Mouse (Mus musculus) forebrain, embryonic 16.5 days (tissue): ENCODE measurements around the gene Arsg. TPM values are rescaled to one million over a fixed set of nuclear protein-coding genes. Genes with fewer than 3 reads are reported as not detected.

Experiments used
- ATAC-seq: fragments of 200-750 bp; cut with Nextera tagmentation; 2 replicates; pipeline ENCODE4 v1.8.0; 2017; ENCODE audit warnings: mild to moderate bottlenecking, moderate library complexity
- H3K27ac ChIP-seq: fragments of 300-500 bp; sonication (generic); 2 replicates; pipeline ENCODE4 v1.5.1; 2014; ENCODE audit warnings: low read length, control low read depth
- H3K27me3 ChIP-seq: fragments of 300-500 bp; sonication (generic); replicated peaks from 2 replicates; pipeline ENCODE4 v1.6.1; 2014; ENCODE audit warnings: low read length; ENCODE audit not compliant: control insufficient read depth, insufficient read depth
- H3K36me3 ChIP-seq: fragments of 300-500 bp; sonication (generic); 2 replicates; pipeline ENCODE4 v1.6.1; 2014; ENCODE audit not compliant: control insufficient read depth, insufficient read depth
- H3K4me1 ChIP-seq: fragments of 300-500 bp; sonication (generic); replicated peaks from 2 replicates; pipeline ENCODE4 v1.6.1; 2014; ENCODE audit warnings: low read length; ENCODE audit not compliant: control insufficient read depth, insufficient read depth
- H3K4me2 ChIP-seq: fragments of 300-500 bp; sonication (generic); 2 replicates; pipeline ENCODE4 v1.6.1; 2014; ENCODE audit warnings: mild to moderate bottlenecking, low read length, control low read depth
- H3K4me3 ChIP-seq: fragments of 300-500 bp; sonication (generic); replicated peaks from 2 replicates; pipeline ENCODE4 v1.5.1; 2014; ENCODE audit warnings: mild to moderate bottlenecking, low read length, control low read depth
- H3K9ac ChIP-seq: fragments of 300-500 bp; sonication (generic); replicated peaks from 2 replicates; pipeline ENCODE4 v1.6.1; 2014; ENCODE audit warnings: low read depth, low read length, control low read depth
- H3K9me3 ChIP-seq: fragments of 300-500 bp; sonication (generic); 2 replicates; pipeline ENCODE4 v1.6.1; 2016; ENCODE audit warnings: low read length; ENCODE audit not compliant: control insufficient read depth
- WGBS: fragments of 180-500 bp; shearing (Covaris S2); extraction: QIAGEN DNeasy Blood & Tissue Kit; methylation state at CpG from one replicate; pipeline ENCODE4 v1.1.7; 2014; 5-methylcytosine and 5-hydroxymethylcytosine counted together
- polyA plus RNA-seq: library from polyadenylated mRNA; unstranded; fragments of >200 nt; fragmentation: Nextera tagmentation; extraction: Ambion mirVana; gene quantifications from 2 replicates; pipeline ENCODE4 v1.2.1, GENCODE M21; 2015

Arsg gene
- polyA plus RNA-seq, 1 experiment from 2014 or later: 4.1 TPM

DNA sequence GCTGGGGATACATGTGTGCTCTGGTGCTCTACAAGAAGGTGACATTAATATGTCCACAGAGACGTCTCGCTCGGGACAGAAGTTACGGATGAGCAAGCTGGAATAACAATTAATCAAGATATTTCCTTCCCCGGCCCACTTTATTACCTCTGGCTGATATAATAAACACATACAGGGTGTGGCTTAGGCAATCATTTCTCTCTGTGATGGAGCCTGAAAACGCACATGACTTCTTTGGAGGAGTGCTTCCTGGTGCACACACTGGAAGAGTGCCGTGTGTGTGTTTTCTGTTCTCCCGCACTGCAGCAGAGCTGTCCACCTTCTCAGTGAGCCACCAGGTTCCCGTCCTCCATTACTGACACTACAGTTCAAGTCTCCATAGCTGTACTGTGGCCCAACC lies 24.8 kb downstream of the Arsg start:
- no peaks in the 10 kb centered on the region for H3K36me3 ChIP-seq
- H3K27me3 ChIP-seq: no peaks in the 10 kb centered on the region
- 81% methylated on average over 9 of the region's 9 CpGs for WGBS
- H3K4me2 ChIP-seq: no peak overlapping the region
- H3K4me1 ChIP-seq: peaks cover 16% of the 10 kb centered on the region
- H3K4me3 ChIP-seq: no peak overlapping the region
- no peak for ATAC-seq
- peak overlapping the region; percentile 3; the same call in 1 of the 2 replicates for H3K27ac ChIP-seq
- H3K9me3 ChIP-seq: no peaks in the 10 kb centered on the region
- H3K9ac ChIP-seq: no peak overlapping the region

DNA sequence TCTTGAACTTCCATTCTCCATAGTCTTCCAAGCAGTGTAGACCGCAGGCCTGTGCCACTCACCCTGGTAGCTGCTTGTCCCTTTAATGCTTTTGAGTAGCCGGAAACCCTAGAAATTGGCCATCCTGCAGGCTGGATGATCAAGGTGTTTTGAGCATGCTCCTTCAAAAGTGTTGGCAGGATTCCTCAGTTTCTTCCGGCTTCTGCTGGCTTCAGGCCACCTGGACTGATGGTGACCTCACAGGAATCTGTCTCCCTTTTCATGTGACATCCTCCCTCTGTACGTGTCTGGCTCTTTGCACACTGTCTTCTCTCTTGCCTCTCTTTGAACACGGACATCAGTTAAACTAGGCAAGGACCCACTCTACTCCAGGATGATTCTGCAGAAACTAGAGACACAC lies 27.0 kb downstream of the Arsg start:
- Histone ChIP-seq H3K27me3 (no peaks in the 10 kb centered on the region), H3K27ac (no peak overlapping the region), H3K9me3 (no peaks in the 10 kb centered on the region), H3K4me3 (no peak overlapping the region), H3K4me1 (peaks cover 19% of the 10 kb centered on the region), H3K36me3 (no peaks in the 10 kb centered on the region), H3K9ac (no peak overlapping the region), H3K4me2 (no peak overlapping the region)
- WGBS: 79% methylated on average over 5 of the region's 5 CpGs
- no peak for ATAC-seq

DNA sequence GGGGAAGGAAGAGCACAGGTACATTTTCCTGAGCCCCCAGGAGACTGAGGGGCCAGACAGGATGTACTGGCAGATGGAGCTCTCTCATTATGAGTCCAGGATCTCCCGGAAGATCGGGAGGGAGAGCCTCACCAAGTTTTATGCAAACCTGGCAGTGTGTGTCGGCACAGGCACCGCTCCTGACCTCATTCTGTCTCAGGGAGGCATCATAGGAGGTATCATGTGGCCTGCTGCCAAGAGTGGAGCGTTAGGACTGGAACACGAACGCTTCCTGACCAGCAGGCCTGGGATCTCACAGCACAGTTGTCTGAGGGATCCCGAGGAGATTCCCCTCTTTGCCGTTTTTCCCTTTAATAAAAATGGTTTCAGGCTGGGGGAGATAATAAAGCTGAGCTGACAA lies 31.8 kb downstream of the Arsg start:
- H3K4me3 ChIP-seq: no peak overlapping the region
- H3K27me3 ChIP-seq: no peaks in the 10 kb centered on the region
- no peaks in the 10 kb centered on the region for H3K9me3 ChIP-seq
- no peak overlapping the region for H3K9ac ChIP-seq
- no peak for ATAC-seq
- H3K27ac ChIP-seq: no peak overlapping the region
- WGBS: 46% methylated on average over 9 of the region's 9 CpGs
- no peak overlapping the region for H3K4me2 ChIP-seq
- no peaks in the 10 kb centered on the region for H3K36me3 ChIP-seq
- H3K4me1 ChIP-seq: peaks cover 3% of the 10 kb centered on the region; the same call in 1 of the 2 replicates

DNA sequence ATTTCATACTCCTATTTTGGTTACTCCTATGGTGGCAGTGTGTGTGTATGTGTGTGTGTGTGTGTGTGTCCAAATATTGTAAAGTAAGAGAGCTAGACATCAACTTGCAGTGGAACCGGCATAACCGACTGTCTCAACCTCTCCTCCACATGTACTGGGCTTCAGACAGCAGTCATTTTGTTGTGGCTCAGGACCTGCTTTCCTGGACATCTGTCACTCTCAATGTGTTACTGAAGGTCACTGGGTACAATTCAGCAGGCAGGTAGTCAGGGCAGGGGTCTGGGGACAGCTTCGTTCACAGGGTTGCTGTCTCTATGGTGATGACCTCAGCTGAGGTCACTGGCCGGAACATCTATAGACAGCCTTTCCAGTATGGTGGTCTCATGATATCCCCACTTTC lies 32.6 kb downstream of the Arsg start:
- Histone ChIP-seq H3K27ac (no peak overlapping the region), H3K27me3 (no peaks in the 10 kb centered on the region), H3K9ac (no peak overlapping the region), H3K4me1 (peaks cover 3% of the 10 kb centered on the region; the same call in 1 of the 2 replicates), H3K4me2 (no peak overlapping the region), H3K36me3 (no peaks in the 10 kb centered on the region), H3K9me3 (no peaks in the 10 kb centered on the region), H3K4me3 (no peak overlapping the region)
- WGBS: 93% methylated on average over 4 of the region's 4 CpGs
- no peak for ATAC-seq

DNA sequence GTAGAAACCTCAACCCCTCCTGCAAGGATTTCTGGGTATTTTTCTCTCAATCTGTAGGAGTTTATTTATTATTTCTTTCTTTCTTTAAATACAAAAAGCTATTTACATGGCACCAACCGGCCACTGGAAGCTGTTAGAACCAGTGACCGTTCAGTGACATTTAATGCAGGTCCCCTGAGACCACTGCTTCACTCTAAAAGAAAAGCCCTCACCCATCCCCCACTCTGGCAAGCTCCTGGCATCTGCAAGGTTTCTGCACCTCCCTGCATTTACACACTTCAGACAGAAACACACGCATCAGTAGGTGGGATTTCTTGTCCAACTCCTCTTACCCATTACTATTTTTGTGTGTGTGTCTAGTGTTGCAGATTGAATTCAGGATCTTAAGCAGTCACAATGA lies 33.9 kb downstream of the Arsg start:
- Histone ChIP-seq H3K36me3 (no peaks in the 10 kb centered on the region), H3K4me1 (peaks cover 3% of the 10 kb centered on the region; the same call in 1 of the 2 replicates), H3K4me2 (no peak overlapping the region), H3K27me3 (no peaks in the 10 kb centered on the region), H3K9me3 (peaks cover 6% of the 10 kb centered on the region; the same call in 1 of the 2 replicates), H3K27ac (no peak overlapping the region), H3K9ac (no peak overlapping the region), H3K4me3 (no peak overlapping the region)
- ATAC-seq: no peak
- WGBS: 47% methylated on average over 3 of the region's 3 CpGs

DNA sequence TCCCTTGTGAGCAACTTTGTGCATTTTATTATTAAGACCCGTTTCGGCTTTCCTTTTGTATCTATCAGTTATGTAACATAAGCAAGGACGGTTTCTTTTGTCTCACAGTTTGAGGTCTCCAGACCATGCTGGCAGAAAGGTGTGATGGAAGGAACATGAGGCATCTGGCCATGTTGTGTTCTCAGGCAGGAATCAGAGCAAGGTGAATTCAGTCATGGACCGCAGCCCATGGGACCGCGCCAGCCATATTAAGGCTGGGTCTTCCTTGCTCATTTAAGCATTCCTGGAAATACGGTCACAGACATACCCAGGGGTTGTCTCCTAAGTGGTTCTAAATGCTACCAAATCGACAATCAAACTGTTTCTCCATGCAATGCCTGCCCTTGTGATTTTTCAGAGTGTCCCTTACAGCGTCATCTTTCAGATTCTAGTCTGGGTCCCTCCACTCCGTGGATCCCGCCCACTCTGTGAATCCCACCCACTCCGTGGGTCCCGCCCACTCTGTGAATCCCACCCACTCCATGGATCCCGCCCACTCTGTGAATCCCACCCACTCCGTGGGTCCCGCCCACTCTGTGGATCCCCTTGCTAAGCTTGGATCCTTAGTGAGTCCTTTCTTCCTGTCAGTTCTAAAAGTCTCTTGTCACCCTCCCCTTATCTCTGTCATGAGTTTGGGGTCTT lies 40.0 kb downstream of the Arsg start:
- no peaks in the 10 kb centered on the region for H3K27me3 ChIP-seq
- 85% methylated on average over 16 of the region's 16 CpGs for WGBS
- H3K27ac ChIP-seq: no peak overlapping the region
- H3K9ac ChIP-seq: no peak overlapping the region
- no peak overlapping the region for H3K4me3 ChIP-seq
- H3K36me3 ChIP-seq: no peaks in the 10 kb centered on the region
- no peaks in the 10 kb centered on the region for H3K4me1 ChIP-seq
- no peak overlapping the region for H3K4me2 ChIP-seq
- H3K9me3 ChIP-seq: peaks cover 6% of the 10 kb centered on the region; the same call in 1 of the 2 replicates
- ATAC-seq: no peak

DNA sequence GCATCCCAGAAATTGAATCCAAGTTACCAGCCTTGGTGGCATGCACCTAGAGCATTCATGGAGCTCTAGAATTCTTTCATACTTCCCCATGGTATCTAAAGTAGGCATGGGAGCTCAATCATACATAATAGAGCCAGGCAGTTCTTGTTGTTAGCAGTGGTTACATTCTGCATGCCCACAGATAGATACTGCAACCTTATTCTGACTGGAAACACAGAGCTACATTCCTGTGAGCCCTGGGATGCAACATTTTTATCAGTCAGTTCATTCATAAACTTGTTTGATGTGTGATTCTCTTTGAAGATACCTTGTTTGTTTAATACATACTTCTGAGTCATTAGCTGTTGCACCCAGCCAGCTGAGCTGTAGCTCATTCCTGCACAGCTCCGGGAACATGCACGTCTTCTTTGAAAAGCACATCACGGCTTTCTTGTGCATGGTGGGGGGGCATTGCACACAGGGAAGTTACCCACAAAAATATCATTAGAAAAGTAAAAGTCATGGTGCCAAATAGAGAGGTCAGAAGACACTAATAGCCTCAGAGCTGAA lies 41.0 kb downstream of the Arsg start:
- WGBS: 88% methylated on average over 3 of the region's 3 CpGs
- H3K4me3 ChIP-seq: no peak overlapping the region
- H3K4me2 ChIP-seq: no peak overlapping the region
- H3K9me3 ChIP-seq: peaks cover 6% of the 10 kb centered on the region; the same call in 1 of the 2 replicates
- H3K27ac ChIP-seq: no peak overlapping the region
- no peaks in the 10 kb centered on the region for H3K27me3 ChIP-seq
- H3K4me1 ChIP-seq: no peaks in the 10 kb centered on the region
- ATAC-seq: no peak
- no peak overlapping the region for H3K9ac ChIP-seq
- no peaks in the 10 kb centered on the region for H3K36me3 ChIP-seq

DNA sequence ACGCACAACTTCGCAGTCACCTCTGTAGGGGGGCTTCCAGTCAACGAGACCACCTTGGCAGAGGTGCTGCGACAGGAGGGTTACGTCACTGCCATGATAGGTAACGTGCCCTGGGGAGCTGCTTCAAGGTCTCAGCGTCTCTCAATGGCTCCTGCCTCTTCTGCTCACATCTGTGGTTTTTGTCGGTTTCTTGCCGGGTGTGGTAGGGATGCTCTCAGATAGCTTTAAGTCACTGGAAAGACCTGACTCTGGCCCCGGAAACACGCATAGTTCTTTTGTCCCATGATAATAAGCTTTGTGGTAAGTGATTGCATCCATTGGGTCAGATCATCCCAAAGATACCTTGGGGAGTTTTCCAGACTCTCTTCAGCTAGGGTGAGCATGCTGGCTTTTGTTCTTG lies 44.2 kb downstream of the Arsg start:
- H3K9me3 ChIP-seq: no peaks in the 10 kb centered on the region
- WGBS: 92% methylated on average over 11 of the region's 11 CpGs
- H3K27ac ChIP-seq: no peak overlapping the region
- H3K36me3 ChIP-seq: no peaks in the 10 kb centered on the region
- no peak for ATAC-seq
- no peaks in the 10 kb centered on the region for H3K4me1 ChIP-seq
- H3K27me3 ChIP-seq: no peaks in the 10 kb centered on the region
- no peak overlapping the region for H3K4me3 ChIP-seq
- H3K4me2 ChIP-seq: no peak overlapping the region
- no peak overlapping the region for H3K9ac ChIP-seq

DNA sequence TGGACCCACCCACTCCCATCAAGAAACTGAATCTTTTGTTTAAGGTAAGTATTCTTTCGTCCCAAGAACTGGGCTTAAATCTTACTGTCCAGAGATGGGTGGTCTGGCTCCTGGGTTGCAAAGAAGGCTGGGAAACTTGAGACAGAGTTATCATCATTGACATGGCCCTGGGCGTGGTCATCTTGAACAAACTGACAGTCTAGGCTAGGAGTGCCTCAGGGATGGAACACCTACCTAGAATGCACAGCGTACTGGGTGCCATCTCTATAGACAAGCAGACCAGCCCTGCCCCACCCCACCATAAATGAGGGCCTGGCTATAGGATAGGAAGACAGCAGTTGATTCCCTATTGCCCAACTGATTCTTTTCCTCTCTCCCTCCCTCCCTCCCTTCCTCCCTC lies 44.6 kb downstream of the Arsg start:
- no peak overlapping the region for H3K4me2 ChIP-seq
- no peak overlapping the region for H3K9ac ChIP-seq
- no peaks in the 10 kb centered on the region for H3K4me1 ChIP-seq
- H3K27me3 ChIP-seq: no peaks in the 10 kb centered on the region
- no peaks in the 10 kb centered on the region for H3K9me3 ChIP-seq
- no peak for ATAC-seq
- WGBS: 90% methylated on average over 3 of the region's 3 CpGs
- no peaks in the 10 kb centered on the region for H3K36me3 ChIP-seq
- no peak overlapping the region for H3K27ac ChIP-seq
- H3K4me3 ChIP-seq: no peak overlapping the region
